Mouse (Mus musculus) forebrain, embryonic 14.5 days (tissue): ENCODE data around the gene Adora2a. TPM values are rescaled to one million over a fixed set of nuclear protein-coding genes. Genes with fewer than 3 reads are reported as not detected.
A peak's percentile ranks its signal among the peaks of the same experiment; 100 is the strongest.

Source experiments
- ATAC-seq: fragments of 200-750 bp; cut with Nextera tagmentation; 2 replicates; pipeline ENCODE4 v1.8.0; 2017; ENCODE audit warnings: mild to moderate bottlenecking, moderate library complexity
- DNase-seq: peaks from one replicate; pipeline ENCODE4 v3.0.0-alpha.2; 2015; ENCODE audit warnings: low spot score
- H3K27ac ChIP-seq: fragments of 300-500 bp; sonication (generic); 2 replicates; pipeline ENCODE4 v1.5.1; 2014; ENCODE audit warnings: low read depth, mild to moderate bottlenecking, control low read depth, low read length, moderate library complexity
- H3K27me3 ChIP-seq: fragments of 300-500 bp; sonication (generic); replicated peaks from 2 replicates; pipeline ENCODE4 v1.6.1; 2014; ENCODE audit warnings: low read length, control low read depth, mixed read lengths; ENCODE audit not compliant: control insufficient read depth, insufficient read depth
- H3K36me3 ChIP-seq: fragments of 300-500 bp; sonication (generic); 2 replicates; pipeline ENCODE4 v1.6.1; 2014; ENCODE audit warnings: low read length, control low read depth; ENCODE audit not compliant: control insufficient read depth, insufficient read depth
- H3K4me1 ChIP-seq: fragments of 300-500 bp; sonication (generic); 2 replicates; pipeline ENCODE4 v1.6.1; 2014; ENCODE audit warnings: antibody characterized with exemption, low read length, control low read depth; ENCODE audit not compliant: control insufficient read depth, insufficient read depth
- H3K4me2 ChIP-seq: fragments of 300-500 bp; sonication (generic); 2 replicates; pipeline ENCODE4 v1.6.1; 2014; ENCODE audit warnings: mild to moderate bottlenecking, control low read depth, low read length
- H3K4me3 ChIP-seq: fragments of 300-500 bp; sonication (generic); 2 replicates; pipeline ENCODE4 v1.5.1; 2014; ENCODE audit warnings: low read depth, low read length, control low read depth
- H3K9ac ChIP-seq: fragments of 300-500 bp; sonication (generic); 2 replicates; pipeline ENCODE4 v1.6.1; 2014; ENCODE audit warnings: mild to moderate bottlenecking, low read length, control low read depth, moderate library complexity
- H3K9me3 ChIP-seq: fragments of 300-500 bp; sonication (generic); replicated peaks from 2 replicates; pipeline ENCODE4 v1.6.1; 2016; ENCODE audit warnings: low read length, control low read depth, mixed read lengths; ENCODE audit not compliant: control insufficient read depth
- WGBS: fragments of 180-500 bp; shearing (Covaris S2); extraction: QIAGEN DNeasy Blood & Tissue Kit; methylation state at CpG from one replicate; pipeline ENCODE4 v1.1.7; 2014; 5-methylcytosine and 5-hydroxymethylcytosine counted together
- polyA plus RNA-seq: library from polyadenylated mRNA; unstranded; fragments of >200 nt; fragmentation: Nextera tagmentation; extraction: Ambion mirVana; gene quantifications from 2 replicates; pipeline ENCODE4 v1.2.1, GENCODE M21; 2014

Gene Adora2a
- polyA plus RNA-seq, 1 experiment from 2014 or later, result 8.8 TPM

DNA sequence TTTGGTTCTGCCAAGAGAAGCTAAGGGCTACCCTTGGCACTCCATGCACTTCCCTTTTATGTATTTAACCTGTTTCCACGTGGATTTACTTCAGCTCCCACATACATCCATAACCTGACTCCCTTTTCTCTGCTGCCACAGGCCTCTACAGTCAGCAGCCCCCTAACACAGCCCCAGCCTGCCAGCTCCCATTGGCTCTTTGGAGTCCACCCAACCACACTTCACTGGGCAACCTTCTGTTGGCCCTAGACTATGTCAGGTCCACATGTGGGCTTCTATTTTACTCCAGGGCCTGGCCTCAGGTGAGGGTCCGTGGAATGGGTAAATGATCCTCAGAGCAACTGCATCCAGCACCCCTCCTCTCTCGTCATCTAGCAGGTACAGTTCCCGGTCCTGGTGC, 14.1 kb upstream of the Adora2a start:
- Histone ChIP-seq H3K27ac (peak overlapping the region; percentile 75; the same call in 1 of the 2 replicates), H3K4me3 (no peak overlapping the region), H3K9me3 (no peaks in the 10 kb centered on the region), H3K4me1 (peaks cover 7% of the 10 kb centered on the region), H3K4me2 (no peak overlapping the region), H3K36me3 (peaks cover 27% of the 10 kb centered on the region), H3K27me3 (no peaks in the 10 kb centered on the region), H3K9ac (no peak overlapping the region)
- no peak for DNase-seq
- no peak for ATAC-seq
- 93% methylated on average over 4 of the region's 4 CpGs for WGBS

DNA sequence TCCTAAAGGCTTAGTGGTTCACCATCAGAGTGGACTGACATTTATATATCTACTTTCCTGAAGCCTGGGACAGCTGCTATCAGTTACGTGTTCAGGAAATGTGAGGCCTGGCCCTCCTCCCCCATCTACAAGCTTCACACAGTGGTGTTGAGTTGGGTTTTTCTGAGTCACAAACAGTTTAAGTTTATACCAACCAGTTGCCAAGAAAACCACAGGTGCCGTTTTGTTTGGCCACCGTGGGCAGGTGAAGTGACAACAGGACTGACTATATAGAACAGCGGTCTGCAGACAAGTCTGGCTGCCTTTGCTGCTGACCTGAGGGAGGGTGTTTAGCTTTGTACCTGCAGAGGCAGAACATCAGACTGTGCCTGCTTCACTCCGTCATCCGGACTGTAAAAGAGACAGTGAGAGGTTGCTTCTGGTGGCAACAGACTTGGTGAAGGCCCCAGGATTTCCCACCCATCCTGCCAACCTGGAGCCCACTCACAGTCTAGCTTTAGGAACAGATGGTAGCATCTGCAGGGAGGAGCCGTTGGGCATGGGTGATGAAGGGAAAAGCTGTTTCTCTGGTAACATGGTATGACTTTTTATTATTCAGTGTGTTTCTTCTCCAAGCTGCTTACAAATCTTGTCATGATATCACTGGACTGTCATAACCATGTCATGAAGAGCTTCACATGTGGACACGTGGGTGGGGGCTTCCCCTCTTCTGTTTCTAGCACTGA, 13.2 kb upstream of the Adora2a start:
- peak; percentile 77 for DNase-seq
- H3K4me3 ChIP-seq, result no peak overlapping the region
- no peaks in the 10 kb centered on the region for H3K9me3 ChIP-seq
- 82% methylated on average over 8 of the region's 8 CpGs for WGBS
- no peaks in the 10 kb centered on the region for H3K27me3 ChIP-seq
- peak; percentile 86 for ATAC-seq
- peaks cover 36% of the 10 kb centered on the region for H3K36me3 ChIP-seq
- no peak overlapping the region for H3K9ac ChIP-seq
- peaks cover 7% of the 10 kb centered on the region for H3K4me1 ChIP-seq
- H3K4me2 ChIP-seq, result no peak overlapping the region
- H3K27ac ChIP-seq, result peak overlapping the region; percentile 75

DNA sequence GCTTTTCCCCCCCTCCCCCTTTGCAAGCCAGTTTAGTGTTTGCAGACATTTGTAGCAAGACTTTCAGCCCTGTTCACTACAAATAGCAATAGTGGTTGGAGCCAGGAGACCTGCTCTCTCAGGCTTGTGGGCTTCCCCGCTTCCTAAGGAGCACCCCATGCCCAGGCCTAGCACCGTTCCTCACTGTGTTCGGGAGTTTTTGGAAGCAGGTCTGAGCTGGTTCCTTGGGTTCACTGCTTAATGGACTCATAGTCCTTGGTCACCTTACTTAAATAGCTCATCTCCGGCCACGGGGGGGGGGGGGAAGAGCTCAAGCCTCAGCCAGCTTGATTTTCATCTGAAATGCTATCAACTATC, 12.7 kb upstream of the Adora2a start:
- no peak for DNase-seq
- WGBS, result 80% methylated on average over 5 of the region's 5 CpGs
- Histone ChIP-seq H3K4me2 (no peak overlapping the region), H3K4me1 (peaks cover 7% of the 10 kb centered on the region), H3K27me3 (no peaks in the 10 kb centered on the region), H3K9ac (no peak overlapping the region), H3K36me3 (peaks cover 41% of the 10 kb centered on the region), H3K27ac (peak overlapping the region; percentile 75), H3K4me3 (no peak overlapping the region), H3K9me3 (no peaks in the 10 kb centered on the region)
- no peak for ATAC-seq

DNA sequence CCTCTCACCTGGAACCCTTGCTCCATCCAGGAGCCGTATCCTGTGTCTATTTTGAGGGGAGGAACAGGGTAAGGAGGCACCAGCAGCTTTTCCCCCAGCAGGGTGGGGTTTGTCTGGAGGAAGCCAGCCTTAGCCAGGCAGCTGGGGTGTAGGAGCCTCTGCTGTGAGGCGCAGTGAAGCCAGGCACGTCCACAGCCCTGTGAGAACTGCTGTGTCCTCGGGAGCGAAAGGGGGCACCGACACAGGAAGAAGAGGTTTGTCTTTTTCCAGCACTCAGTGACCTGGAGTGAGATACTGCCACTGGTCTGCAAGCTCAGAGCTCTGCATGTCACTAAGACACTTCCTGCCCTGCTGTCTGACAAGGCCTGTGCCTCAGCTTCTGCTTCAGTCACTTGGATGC, 12.3 kb upstream of the Adora2a start:
- H3K9ac ChIP-seq, result no peak overlapping the region
- H3K4me1 ChIP-seq, result peaks cover 7% of the 10 kb centered on the region
- no peak overlapping the region for H3K4me2 ChIP-seq
- DNase-seq (no peak), ATAC-seq (peak; percentile 24; the same call in 1 of the 2 replicates)
- 74% methylated on average over 6 of the region's 6 CpGs for WGBS
- H3K36me3 ChIP-seq, result peaks cover 45% of the 10 kb centered on the region
- H3K27ac ChIP-seq, result peak overlapping the region; percentile 75
- H3K27me3 ChIP-seq, result no peaks in the 10 kb centered on the region
- H3K4me3 ChIP-seq, result no peak overlapping the region
- H3K9me3 ChIP-seq, result no peaks in the 10 kb centered on the region

DNA sequence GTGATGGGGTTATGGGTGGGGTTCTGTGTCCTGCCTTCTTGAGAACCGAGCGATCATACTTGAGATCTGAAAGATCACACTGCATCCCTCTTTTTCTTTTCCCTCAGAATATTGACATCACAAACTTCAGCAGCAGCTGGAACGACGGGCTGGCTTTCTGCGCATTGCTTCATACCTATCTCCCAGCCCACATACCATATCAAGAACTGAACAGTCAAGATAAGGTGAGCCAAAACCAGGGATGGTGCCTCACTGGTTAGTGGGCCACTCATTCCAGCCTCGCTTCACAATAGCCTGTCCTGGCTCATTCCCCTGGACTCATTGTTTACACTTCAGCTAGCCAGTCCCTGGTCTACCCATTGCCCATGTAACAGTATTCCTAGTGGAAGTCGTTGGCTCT, 9.5 kb upstream of the Adora2a start:
- Histone ChIP-seq H3K9ac (no peak overlapping the region), H3K4me3 (no peak overlapping the region), H3K36me3 (peaks cover 63% of the 10 kb centered on the region), H3K27ac (no peak overlapping the region), H3K27me3 (no peaks in the 10 kb centered on the region), H3K4me1 (peaks cover 7% of the 10 kb centered on the region), H3K9me3 (no peaks in the 10 kb centered on the region), H3K4me2 (no peak overlapping the region)
- WGBS, result 94% methylated on average over 7 of the region's 7 CpGs
- DNase-seq (no peak), ATAC-seq (no peak)

DNA sequence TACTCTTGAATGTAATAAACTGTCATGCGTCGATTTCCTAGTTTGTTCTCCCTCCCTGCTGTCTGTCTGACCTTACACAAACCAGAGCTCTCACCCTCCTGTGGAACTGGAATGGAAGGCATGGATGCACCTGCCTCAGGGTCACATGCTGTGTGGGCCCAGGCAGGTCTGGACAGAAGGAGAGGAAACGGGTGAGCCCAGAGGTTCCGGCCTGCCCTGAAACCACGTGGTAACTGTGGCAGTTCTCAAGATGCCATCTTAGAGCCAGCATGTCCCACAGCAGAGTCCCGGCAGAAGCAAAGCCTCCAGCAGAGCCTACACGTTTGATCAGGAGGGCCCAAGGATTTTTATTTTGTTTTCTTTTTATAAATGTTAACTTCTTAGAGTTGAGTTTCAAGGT, 4.3 kb upstream of the Adora2a start:
- no peaks in the 10 kb centered on the region for H3K9me3 ChIP-seq
- WGBS, result 84% methylated on average over 7 of the region's 7 CpGs
- peaks cover 59% of the 10 kb centered on the region for H3K36me3 ChIP-seq
- no peak overlapping the region for H3K4me2 ChIP-seq
- peaks cover 7% of the 10 kb centered on the region for H3K27me3 ChIP-seq
- no peak overlapping the region for H3K4me3 ChIP-seq
- peaks cover 2% of the 10 kb centered on the region; the same call in 1 of the 2 replicates for H3K4me1 ChIP-seq
- no peak for DNase-seq
- no peak overlapping the region for H3K9ac ChIP-seq
- no peak for ATAC-seq
- no peak overlapping the region for H3K27ac ChIP-seq

DNA sequence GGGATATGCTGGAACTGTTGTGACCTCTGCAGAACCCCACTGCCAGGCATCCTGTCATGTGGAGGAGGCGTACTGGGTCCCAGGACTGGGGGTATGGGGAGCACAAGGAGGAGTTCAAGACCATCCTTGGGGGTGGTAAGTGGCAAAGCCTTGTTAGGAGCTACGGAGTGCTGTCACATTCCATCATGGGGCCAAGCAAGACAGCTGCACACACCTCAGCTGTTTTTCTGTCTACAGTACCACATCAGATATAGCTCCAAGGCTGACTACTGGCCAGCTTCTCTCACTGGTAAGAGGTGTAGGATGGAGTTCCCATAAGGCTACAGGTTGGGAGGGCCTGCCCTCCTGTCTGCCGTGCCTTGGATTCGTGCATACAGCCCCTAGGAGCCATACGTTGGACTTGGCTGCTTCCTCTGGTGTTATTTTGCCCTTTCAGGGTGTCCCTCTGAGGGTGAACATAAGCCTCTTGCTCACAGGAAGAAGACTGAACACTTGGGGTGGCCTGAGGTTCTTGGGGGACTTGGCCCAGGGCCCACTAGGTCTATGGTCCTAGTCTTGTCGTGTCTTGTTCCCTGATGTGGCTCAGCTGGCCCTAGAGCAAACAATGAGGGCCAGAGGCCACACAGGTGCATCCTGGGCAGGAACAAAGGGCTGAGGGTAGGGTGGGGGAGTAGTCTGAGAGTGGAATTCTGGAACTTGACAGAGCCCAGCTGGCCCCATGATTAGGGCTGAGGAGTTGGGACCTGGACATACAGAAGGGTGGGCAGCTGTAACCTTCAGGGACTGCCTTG, 2.3 kb upstream of the Adora2a start:
- Histone ChIP-seq H3K27me3 (peaks cover 21% of the 10 kb centered on the region), H3K36me3 (peaks cover 39% of the 10 kb centered on the region), H3K4me3 (no peak overlapping the region), H3K27ac (no peak overlapping the region), H3K4me2 (no peak overlapping the region), H3K9me3 (no peaks in the 10 kb centered on the region), H3K4me1 (peaks cover 2% of the 10 kb centered on the region; the same call in 1 of the 2 replicates), H3K9ac (no peak overlapping the region)
- 76% methylated on average over 6 of the region's 6 CpGs for WGBS
- ATAC-seq (no peak), DNase-seq (no peak)

DNA sequence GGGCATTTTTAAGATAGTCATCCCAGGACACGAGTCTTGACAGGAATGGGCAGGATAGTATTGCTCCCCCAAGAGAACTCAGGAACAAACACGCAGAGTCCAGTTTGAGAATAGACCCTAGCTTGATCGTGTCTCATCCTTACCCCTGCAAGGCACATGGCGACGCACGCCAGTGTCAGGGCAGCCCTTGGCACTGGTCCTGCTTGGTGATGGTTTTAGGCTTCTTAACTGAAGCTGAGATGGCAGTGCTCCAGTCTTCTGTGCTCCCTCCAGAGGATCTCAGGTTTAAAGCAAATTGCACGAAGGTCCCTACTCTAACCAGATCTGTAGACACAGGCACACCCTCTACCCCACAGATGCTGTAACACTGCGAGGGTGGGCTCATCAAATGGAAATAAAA, 921 bp upstream of the Adora2a start:
- Histone ChIP-seq H3K27me3 (peaks cover 21% of the 10 kb centered on the region), H3K36me3 (peaks cover 26% of the 10 kb centered on the region), H3K4me3 (no peak overlapping the region), H3K27ac (no peak overlapping the region), H3K9ac (no peak overlapping the region), H3K4me1 (peaks cover 2% of the 10 kb centered on the region; the same call in 1 of the 2 replicates), H3K9me3 (no peaks in the 10 kb centered on the region), H3K4me2 (no peak overlapping the region)
- WGBS, result 65% methylated on average over 8 of the region's 8 CpGs
- DNase-seq (peak; percentile 28), ATAC-seq (no peak; the same call in 1 of the 2 replicates)

DNA sequence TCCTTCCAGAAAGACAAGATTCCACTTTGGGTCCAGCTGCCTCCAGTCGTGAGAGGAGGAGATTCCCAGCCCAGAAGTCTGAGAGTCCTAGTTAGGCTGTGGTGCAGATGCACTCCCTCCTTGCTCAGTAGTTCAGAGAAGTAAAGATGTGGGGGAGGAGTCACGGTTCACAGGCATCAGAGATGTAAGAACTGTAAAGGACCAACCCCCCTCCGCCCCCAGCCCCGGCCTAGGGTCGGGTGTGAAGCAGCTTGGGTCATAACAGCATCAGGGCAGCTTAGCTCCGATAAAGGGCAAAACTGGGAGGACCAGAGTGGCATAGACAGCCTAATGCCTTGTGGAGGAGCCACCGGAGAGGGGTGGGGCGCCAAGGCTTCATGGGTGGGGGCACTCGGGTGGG, 205 bp upstream of the Adora2a start:
- peak overlapping the region; percentile 56; the same call in 1 of the 2 replicates for H3K9ac ChIP-seq
- peak overlapping the region; percentile 57 for H3K4me2 ChIP-seq
- peak overlapping the region; percentile 39 for H3K4me3 ChIP-seq
- no peak overlapping the region for H3K27ac ChIP-seq
- peaks cover 19% of the 10 kb centered on the region for H3K36me3 ChIP-seq
- 10% methylated on average over 9 of the region's 9 CpGs for WGBS
- H3K4me1 ChIP-seq, result peaks cover 2% of the 10 kb centered on the region; the same call in 1 of the 2 replicates
- no peak for DNase-seq
- ATAC-seq, result peak; percentile 44
- H3K9me3 ChIP-seq, result no peaks in the 10 kb centered on the region
- peaks cover 21% of the 10 kb centered on the region for H3K27me3 ChIP-seq
